Mouse (Mus musculus) right cerebral cortex, postnatal 14 days (tissue): ENCODE measurements around the gene Hapln2.

Experiments used
- DNase-seq: peaks from one replicate; pipeline ENCODE4 v3.0.0; 2022

The Hapln2 gene

DNA sequence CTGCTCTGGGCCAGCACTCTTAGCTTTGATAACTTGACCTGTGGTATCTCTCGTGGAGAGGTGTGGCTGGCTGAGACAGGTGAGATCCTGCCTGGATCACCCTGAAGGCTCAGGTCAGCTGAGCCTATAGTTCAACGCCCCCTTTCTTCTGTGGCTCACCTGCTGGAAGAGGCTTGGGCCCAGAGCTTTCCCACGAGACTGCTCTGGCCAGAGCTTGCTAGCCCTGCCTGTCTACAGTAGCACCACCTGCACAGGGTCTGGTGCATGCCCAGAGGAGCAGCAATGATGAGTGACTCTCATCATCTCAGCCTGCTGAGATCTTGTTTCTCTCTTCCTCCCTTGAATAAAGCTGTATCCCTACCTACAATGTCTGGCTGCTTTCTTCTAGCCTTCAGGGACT lies 47.3 kb downstream of the Hapln2 start:
- DNase-seq: no peak

DNA sequence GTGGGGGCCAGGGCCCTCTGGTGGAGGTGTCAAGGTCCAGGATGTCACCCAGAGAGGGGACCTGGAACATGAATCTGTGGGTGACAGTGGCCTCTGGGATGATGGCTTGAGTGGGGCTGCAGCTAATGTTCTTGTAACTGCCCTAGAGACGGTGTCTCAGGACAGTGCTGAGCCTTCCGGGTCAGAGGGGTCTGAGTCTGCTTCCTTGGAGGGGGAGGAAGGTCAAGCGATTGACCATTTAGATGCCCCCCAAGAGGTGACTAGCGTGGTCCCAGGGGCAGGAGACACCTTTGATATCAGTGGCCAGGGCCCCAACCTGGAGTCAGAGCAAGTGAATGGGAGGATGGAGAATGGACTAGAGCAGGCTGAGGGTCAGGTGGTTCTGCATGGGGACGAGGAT lies 47.9 kb downstream of the Hapln2 start:
- DNase-seq: no peak

DNA sequence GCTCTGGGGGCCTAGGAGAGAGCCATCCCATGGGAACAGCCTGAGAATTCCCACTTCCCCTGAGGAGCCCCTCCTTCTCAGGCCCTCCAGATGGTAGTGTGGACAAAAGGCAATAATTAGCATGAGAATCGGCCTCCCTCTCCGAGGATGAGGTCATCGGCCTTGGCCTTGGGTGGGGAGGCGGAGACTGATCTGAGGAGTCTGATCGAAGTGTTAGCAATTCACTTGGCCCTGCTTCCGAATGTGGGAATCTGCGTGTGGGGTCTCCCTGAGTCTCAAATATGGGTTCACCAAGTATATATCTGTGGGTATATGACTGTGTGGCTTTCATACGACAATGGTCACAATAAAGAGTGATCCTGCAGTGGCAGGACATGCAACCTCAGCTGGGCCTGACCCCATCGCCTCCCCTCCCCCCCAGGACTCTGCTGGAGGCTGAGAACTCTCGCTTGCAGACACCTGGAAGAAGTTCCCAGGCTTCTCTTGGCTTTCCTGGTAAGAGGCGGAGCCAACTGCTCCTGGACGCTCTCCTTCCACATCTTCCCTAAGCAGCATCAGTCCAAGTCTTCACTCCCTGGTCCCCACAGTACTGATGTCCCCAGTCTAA lies 52.9 kb downstream of the Hapln2 start:
- DNase-seq: no peak

- DNase-seq: no peak
Measured at GRCm38 (mm10) chr3:87973593-87974380, 53.6 kb downstream of the Hapln2 start.

DNA sequence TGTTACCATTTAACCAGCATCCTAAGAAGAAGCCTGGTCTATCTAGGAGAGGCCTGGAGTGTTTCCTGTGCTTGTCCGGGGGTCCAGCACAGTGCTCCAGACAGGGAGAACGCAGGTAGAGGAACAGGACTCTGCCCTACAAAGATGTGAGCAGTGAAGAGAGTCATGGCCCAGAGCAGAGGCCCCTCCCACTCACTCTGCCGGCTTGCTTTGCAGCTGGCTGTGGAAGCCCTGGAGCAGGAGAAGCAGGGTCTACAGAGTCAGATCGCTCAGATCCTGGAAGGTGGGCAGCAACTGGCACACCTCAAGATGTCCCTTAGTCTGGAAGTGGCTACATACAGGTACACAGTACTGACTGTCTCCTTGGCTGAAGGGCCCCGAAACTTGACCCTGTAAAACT lies 54.6 kb downstream of the Hapln2 start:
- no peak for DNase-seq

DNA sequence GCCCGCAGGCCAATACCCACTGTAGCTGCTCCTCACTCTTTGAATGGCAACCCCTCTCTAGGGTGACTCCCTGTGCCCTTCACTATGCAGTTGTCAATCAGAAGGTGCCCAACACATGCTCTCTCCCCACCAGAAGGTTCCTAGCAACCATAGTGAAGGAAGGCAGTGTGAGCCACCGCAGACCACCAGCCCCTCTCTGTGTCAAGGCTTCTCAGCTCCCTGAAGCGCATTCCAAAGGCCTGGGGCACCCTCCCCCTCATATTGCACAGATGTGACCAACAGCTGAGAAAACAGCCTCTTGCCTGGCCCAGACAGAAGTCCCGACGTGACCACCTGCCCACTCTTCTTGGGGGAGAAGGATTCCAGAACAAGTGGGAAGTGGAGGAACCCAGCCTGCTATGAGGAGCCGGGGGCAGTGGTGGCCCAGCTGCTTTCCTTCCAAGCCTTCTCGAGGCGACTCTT lies 55.1 kb downstream of the Hapln2 start:
- no peak for DNase-seq
